Mouse (Mus musculus): ENCODE measurements around the gene Abcc10.

Abcc10 gene

DNA sequence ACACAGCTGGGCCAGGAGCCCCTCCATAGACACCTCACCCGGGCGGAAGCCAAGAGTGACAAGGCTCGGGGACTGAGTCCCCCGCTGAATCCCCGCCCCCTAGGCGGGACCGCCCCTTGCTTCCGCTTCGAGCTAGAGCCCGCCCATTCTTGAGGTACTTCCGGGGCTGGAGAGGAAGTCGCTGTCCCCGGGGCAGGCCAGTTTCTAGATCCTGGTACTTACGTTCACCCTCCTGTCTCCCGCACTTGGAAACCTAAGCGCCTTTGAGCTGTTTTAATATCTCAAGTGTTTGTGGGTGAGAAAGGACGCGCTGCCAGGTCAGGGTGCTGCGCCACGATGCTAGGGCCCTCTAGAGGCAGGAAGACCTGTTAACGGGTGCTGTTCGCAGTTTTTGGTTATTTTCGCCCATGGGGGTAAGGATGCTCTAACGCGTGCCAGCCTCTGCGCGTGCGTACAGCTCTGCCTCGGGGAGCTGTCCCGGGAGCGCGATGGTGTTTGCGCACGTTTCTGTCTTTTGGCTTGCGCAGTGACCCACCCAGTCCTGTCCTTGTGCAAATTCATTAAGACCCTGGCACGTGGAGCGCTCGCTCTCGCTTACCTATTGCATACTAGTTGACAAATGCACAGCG lies at the start of gene Abcc10:
Gene Abcc10, minus strand, starts transcription at position 447 of the 629 bp plus-strand sequence.
- in situ Hi-C loops (cut with MboI; ENCODE audit: low pct_unique_long_range_greater_than_20kb in 1 of 2, low sequenced_read_pairs in 2 of 2, unreplicated experiment in 1 of 2) = no loop called here

- in situ Hi-C loops (cut with MboI; ENCODE audit: low pct_unique_long_range_greater_than_20kb in 1 of 2, low sequenced_read_pairs in 2 of 2, unreplicated experiment in 1 of 2) = loop anchor here in 1 of 2 experiments (25.0 kb wide), 1 partner anchor 716 kb away; no protein-coding TSS in a partner anchor
Measured at GRCm38 (mm10) chr17:46371783-46372182, 43.6 kb upstream of the Abcc10 start.

- in situ Hi-C loops (cut with MboI; ENCODE audit: low pct_unique_long_range_greater_than_20kb in 1 of 2, low sequenced_read_pairs in 2 of 2, unreplicated experiment in 1 of 2) = loop anchor here in 1 of 2 experiments (25.0 kb wide), 1 partner anchor 736 kb away; no protein-coding TSS in a partner anchor
Measured at GRCm38 (mm10) chr17:46351026-46351700, 23.0 kb upstream of the Abcc10 start.

- in situ Hi-C loops (cut with MboI; ENCODE audit: low pct_unique_long_range_greater_than_20kb in 1 of 2, low sequenced_read_pairs in 2 of 2, unreplicated experiment in 1 of 2) = no loop called here
Measured at GRCm38 (mm10) chr17:46341208-46341607, 13.1 kb upstream of the Abcc10 start.

DNA sequence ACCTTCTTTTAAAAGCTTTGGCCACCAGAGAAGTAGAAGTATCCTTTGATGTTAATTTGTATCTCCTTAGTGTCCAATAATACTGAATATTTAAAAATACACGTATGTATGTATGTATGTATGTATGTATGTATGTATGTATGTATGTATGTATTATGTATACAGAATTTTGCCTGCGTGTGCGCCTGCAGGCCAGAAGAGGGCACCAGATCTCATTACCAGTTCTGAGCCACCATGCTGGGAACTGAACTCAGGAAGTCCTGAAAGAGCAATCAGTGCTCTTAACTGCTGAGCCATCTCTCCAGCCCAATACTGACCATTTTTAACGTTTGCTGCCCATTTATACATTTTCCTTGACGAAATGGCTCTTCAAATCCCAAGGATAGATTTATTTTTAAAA lies 8.3 kb upstream of the Abcc10 start:
- in situ Hi-C loops (cut with MboI; ENCODE audit: low pct_unique_long_range_greater_than_20kb in 1 of 2, low sequenced_read_pairs in 2 of 2, unreplicated experiment in 1 of 2) = no loop called here

GRCm38 (mm10) chr17:46328723-46329122 lies 571 bp upstream of the Abcc10 start:
- in situ Hi-C loops (cut with MboI; ENCODE audit: low pct_unique_long_range_greater_than_20kb in 1 of 2, low sequenced_read_pairs in 2 of 2, unreplicated experiment in 1 of 2) = no loop called here

GRCm38 (mm10) chr17:46327413-46327905 lies 693 bp downstream of the Abcc10 start:
- in situ Hi-C loops (cut with MboI; ENCODE audit: low pct_unique_long_range_greater_than_20kb in 1 of 2, low sequenced_read_pairs in 2 of 2, unreplicated experiment in 1 of 2) = no loop called here

GRCm38 (mm10) chr17:46322046-46322823 lies 5.9 kb downstream of the Abcc10 start:
- in situ Hi-C loops (cut with MboI; ENCODE audit: low pct_unique_long_range_greater_than_20kb in 1 of 2, low sequenced_read_pairs in 2 of 2, unreplicated experiment in 1 of 2) = no loop called here

DNA sequence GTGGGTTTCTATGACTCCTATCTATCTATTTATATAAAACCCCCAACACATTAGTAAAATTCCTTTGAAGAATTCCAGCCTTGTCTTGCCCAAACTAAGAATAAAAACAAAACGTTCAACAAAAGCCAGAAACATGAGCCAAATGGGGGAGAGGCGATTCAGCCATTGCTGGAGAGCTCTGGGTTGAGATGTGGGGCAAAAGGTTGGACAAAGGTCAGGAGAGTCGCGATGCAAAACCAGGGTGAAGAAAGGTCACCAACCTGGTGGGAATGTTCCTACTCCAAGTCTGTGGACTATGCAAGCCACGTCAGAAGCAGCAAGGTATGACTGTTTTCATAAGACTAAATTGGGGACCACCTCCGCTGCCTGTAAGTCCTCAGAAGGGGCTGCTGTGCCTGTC lies 7.7 kb downstream of the Abcc10 start:
- in situ Hi-C loops (cut with MboI; ENCODE audit: low pct_unique_long_range_greater_than_20kb in 1 of 2, low sequenced_read_pairs in 2 of 2, unreplicated experiment in 1 of 2) = no loop called here

- in situ Hi-C loops (cut with MboI; ENCODE audit: low pct_unique_long_range_greater_than_20kb in 1 of 2, low sequenced_read_pairs in 2 of 2, unreplicated experiment in 1 of 2) = no loop called here
Measured at GRCm38 (mm10) chr17:46315813-46316212, 12.3 kb downstream of the Abcc10 start.

- in situ Hi-C loops (cut with MboI; ENCODE audit: low pct_unique_long_range_greater_than_20kb in 1 of 2, low sequenced_read_pairs in 2 of 2, unreplicated experiment in 1 of 2) = no loop called here
Measured at GRCm38 (mm10) chr17:46313135-46313715, 14.9 kb downstream of the Abcc10 start.

DNA sequence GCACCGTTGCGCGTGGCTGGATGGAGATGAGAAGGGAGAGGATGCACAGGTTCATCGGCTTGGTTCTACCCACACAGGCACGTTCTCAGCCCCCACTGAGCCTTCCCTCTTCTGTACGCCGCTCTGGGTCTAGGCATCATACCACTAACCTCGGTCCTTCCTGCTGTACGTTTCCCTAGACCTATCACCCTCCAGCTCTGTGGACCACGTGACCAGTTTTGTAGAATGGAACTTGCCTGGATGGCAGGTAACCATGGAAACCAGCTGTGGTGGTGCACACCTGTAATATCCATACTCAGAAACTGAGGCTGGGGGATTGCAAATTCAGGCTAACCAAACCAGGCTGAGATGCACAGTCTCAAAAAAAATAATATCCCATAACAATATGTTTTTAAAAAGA lies 17.6 kb downstream of the Abcc10 start:
- in situ Hi-C loops (cut with MboI; ENCODE audit: low pct_unique_long_range_greater_than_20kb in 1 of 2, low sequenced_read_pairs in 2 of 2, unreplicated experiment in 1 of 2) = no loop called here

DNA sequence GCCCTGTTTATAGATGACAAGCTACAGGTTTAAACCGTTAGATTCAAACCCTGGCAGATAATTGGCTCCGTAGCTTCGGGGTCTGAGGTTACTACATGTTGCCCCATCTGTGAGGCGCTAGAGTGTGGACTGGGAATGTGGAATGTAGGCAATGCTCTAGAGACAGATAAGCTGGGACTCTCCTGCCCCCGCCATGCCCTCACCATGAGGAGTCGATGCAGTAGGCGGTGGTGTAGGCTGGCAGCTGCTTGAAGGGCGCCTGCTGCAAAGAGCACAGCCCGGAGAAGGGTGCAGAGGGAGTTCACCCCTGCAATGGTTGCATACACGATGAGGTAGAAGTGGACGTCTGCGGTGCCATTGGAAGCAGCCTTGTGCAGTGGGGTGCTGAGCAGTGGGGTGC lies 18.3 kb downstream of the Abcc10 start:
- in situ Hi-C loops (cut with MboI; ENCODE audit: low pct_unique_long_range_greater_than_20kb in 1 of 2, low sequenced_read_pairs in 2 of 2, unreplicated experiment in 1 of 2) = no loop called here

DNA sequence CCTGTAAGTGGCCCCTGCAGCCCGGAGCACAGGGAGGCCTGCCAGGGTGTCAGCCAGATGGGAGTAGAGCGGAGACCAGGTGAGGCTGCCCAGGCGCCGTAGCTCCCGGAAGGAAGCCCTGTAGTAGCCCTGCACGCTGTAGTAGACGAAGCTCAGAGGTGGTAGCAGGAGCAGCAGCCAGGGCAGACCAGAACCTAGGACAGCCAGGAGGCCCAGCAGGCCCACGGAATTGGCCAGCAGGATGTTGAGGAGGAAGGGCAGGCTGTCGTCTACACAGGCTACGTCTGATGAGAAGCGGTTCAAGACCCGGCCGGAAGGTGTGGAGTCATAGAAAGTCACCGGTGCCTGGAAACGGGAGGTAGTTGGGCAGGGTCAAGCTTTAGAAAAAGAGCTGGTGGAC lies 21.2 kb downstream of the Abcc10 start:
- in situ Hi-C loops (cut with MboI; ENCODE audit: low pct_unique_long_range_greater_than_20kb in 1 of 2, low sequenced_read_pairs in 2 of 2, unreplicated experiment in 1 of 2) = no loop called here

- in situ Hi-C loops (cut with MboI; ENCODE audit: low pct_unique_long_range_greater_than_20kb in 1 of 2, low sequenced_read_pairs in 2 of 2, unreplicated experiment in 1 of 2) = no loop called here
Measured at GRCm38 (mm10) chr17:46304184-46304583, 24.0 kb downstream of the Abcc10 start.

- in situ Hi-C loops (cut with MboI; ENCODE audit: low pct_unique_long_range_greater_than_20kb in 1 of 2, low sequenced_read_pairs in 2 of 2, unreplicated experiment in 1 of 2) = no loop called here
Measured at GRCm38 (mm10) chr17:46301892-46302291, 26.3 kb downstream of the Abcc10 start.

DNA sequence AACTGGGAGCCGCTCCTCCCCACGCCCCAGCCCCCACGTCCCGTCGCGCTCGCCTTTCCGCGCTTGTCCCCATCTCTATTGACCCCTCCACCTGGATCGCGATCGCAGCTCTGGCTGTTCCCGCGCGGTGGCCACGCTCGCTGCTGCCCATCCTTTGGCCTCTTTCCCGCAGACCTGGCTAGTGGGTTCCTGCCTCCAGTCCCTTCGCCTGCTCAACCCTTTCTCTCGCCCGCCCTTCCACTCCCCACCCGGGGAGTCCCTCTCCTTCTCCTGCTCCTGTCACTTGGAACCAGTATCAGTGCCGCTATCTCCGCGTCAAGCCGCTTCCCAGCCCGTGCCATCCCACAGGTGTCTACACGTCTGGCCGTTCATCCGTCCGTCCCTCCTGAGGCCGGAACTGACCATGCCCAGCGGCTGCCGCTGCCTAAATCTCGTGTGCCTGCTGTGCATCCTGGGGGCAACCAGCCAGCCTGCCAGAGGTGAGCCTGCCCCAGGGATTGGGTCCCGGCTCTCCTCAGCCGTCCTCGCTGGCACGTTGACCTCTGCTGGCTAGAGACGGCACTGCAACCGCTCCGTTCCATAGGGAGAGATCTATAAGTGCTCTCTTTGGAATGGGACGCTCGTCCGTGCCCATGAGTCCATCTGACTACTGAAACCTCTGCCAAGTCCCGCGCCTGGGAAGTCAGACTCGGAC lies 29.8 kb downstream of the Abcc10 start:
- in situ Hi-C loops (cut with MboI; ENCODE audit: low pct_unique_long_range_greater_than_20kb in 1 of 2, low sequenced_read_pairs in 2 of 2, unreplicated experiment in 1 of 2) = no loop called here
